Mouse (Mus musculus) left cerebral cortex, postnatal 14 days (tissue): ENCODE measurements at regions not wholly inside any gene's neighbourhood (a gene's known extent, or its start where the extent isn't known, plus 50 kb on each side); places are given as distances from the start of the nearest gene placed in this dataset.
A peak's percentile ranks its signal among the peaks of the same experiment; 100 is the strongest.

Experiments
- DNase-seq, 2 experiments: peaks; one replicate each; pipeline ENCODE4 v3.0.0; 2021 to 2022; ENCODE audit warnings: low spot score in 2 of 2, mixed read lengths in 1 of 2
- intact Hi-C: fragments of 180-260 bp; cut with DNase I; formaldehyde crosslinking; loops from one replicate; pipeline ENCODE4 v1.15.1; 2025

- intact Hi-C loops = loop anchor here (5.0 kb wide), 2 partner anchors 88 to 717 kb away; no protein-coding TSS in a partner anchor
- peak; percentile 58 to 60 for DNase-seq
Measured at GRCm38 (mm10) chr19:23044510-23045464, 96.2 kb upstream of the Klf9 start.

GRCm38 (mm10) chr19:23051456-23051855, 89.6 kb upstream of the Klf9 start:
- DNase-seq = no peak

GRCm38 (mm10) chr19:23054440-23054839, 86.6 kb upstream of the Klf9 start:
- DNase-seq = no peak
- intact Hi-C loops = no loop called here

More at GRCm38 (mm10) chr19:23051456-23051855, 89.6 kb upstream of the Klf9 start:
- intact Hi-C loops = no loop called here

- intact Hi-C loops = loop anchor here (2.0 kb wide), 1 partner anchor 79 kb away; no protein-coding TSS in a partner anchor
- no peak for DNase-seq
Measured at GRCm38 (mm10) chr19:23055916-23056805, 84.9 kb upstream of the Klf9 start.

GRCm38 (mm10) chr19:23056851-23057707, 83.9 kb upstream of the Klf9 start:
- intact Hi-C loops = loop anchor here (2.0 kb wide), 1 partner anchor 78 kb away; no protein-coding TSS in a partner anchor

GRCm38 (mm10) chr19:23057739-23058501, 83.1 kb upstream of the Klf9 start:
- intact Hi-C loops = loop anchor here (2.0 kb wide), 1 partner anchor 77 kb away; no protein-coding TSS in a partner anchor
- DNase-seq = peak in 1 of 2 experiments; percentile 43

More at GRCm38 (mm10) chr19:23056851-23057707, 83.9 kb upstream of the Klf9 start:
- DNase-seq = peak; percentile 76 to 85

- intact Hi-C loops = no loop called here
- no peak for DNase-seq
Measured at GRCm38 (mm10) chr19:23058502-23058900, 82.5 kb upstream of the Klf9 start.

- no peak for DNase-seq
- intact Hi-C loops = no loop called here
Measured at GRCm38 (mm10) chr19:23061081-23061640, 79.9 kb upstream of the Klf9 start.

GRCm38 (mm10) chr19:23061906-23062305, 79.1 kb upstream of the Klf9 start:
- intact Hi-C loops = no loop called here
- no peak for DNase-seq

GRCm38 (mm10) chr19:23062851-23063250, 78.2 kb upstream of the Klf9 start:
- DNase-seq = no peak
- intact Hi-C loops = no loop called here

GRCm38 (mm10) chr19:23065548-23065947, 75.5 kb upstream of the Klf9 start:
- no peak for DNase-seq
- intact Hi-C loops = no loop called here

- intact Hi-C loops = no loop called here
- DNase-seq = no peak
Measured at GRCm38 (mm10) chr19:23066726-23067125, 74.3 kb upstream of the Klf9 start.

- intact Hi-C loops = no loop called here
Measured at GRCm38 (mm10) chr19:23068600-23068999, 72.4 kb upstream of the Klf9 start.

GRCm38 (mm10) chr19:23069656-23070055, 71.4 kb upstream of the Klf9 start:
- intact Hi-C loops = no loop called here
- DNase-seq = no peak

More at GRCm38 (mm10) chr19:23068600-23068999, 72.4 kb upstream of the Klf9 start:
- DNase-seq = no peak

GRCm38 (mm10) chr19:23071000-23071399, 70.0 kb upstream of the Klf9 start:
- DNase-seq = no peak
- intact Hi-C loops = no loop called here

- intact Hi-C loops = no loop called here
- no peak for DNase-seq
Measured at GRCm38 (mm10) chr19:23074602-23075570, 66.1 kb upstream of the Klf9 start.

GRCm38 (mm10) chr19:23075790-23076189, 65.2 kb upstream of the Klf9 start:
- DNase-seq = no peak
- intact Hi-C loops = no loop called here
